Mouse (Mus musculus): ENCODE measurements around the gene Rpp14. TPM values are rescaled to one million over a fixed set of nuclear protein-coding genes. Genes with fewer than 3 reads are reported as not detected.

Gene Rpp14
- total and polyA plus RNA-seq, 3 experiments = 11.2 to 29.7 (median 23.1) TPM

DNA sequence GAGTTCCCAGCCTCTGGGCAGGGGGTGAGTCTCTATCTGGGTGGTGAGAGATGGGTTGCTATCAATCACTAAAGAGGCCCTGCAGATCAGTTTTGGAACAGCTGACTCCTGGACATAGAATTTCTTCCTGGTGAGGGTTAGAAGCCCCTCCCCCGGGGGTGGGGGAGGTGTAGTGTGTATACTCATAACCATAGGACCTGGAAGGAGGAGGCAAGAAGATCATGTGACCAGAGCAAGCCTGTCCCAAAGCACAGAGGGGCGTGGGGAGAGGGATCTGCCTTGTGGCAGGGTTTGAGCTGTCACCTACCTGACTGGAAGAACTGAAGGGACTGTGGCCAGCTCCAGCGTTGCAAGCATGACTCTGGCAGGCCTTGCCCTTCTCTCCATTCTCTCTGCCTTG lies 18.1 kb upstream of the Rpp14 start:
- no peak overlapping the region for H3K27ac ChIP-seq

DNA sequence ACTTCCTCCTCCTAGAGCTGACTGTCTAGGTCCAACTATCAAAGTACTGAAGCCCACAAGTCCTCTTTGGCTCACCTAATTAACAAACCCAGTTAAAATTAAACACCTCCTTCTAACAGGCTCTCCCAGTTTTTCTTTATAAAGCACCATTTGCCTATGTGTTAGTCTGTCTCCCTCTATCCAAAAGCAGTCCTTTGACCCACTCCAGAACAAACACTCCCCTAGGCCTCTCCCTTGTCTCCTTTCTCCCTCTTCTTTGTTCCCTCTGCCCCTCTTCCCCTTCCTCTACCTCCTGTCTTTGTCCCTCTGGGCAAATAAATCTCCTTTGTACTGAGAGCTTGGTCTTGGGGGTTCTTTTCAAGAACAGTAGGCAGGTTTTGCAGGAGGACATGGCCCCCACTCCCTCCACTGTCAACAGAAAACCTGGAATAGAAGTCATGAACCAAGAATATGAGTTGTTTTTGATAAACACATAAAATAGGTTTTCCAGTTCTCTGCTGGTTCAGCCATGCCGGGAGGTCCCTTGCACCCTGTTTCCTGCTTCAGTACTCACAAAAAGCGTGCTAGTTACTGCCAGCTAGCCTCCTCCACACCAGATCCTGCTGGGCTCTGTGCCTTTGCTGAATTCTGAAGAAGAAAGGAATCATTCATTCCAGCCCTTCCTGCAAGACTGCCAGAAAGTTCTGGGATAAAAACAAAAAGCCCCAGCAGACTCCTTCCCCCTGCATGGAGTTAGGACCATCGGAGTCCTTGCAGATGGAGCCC lies 17.4 kb upstream of the Rpp14 start:
- no peak for TF ChIP-seq CTCF (IDR thresholded peaks at IDR 0.05)
- no peak for TF ChIP-seq POLR2A (IDR thresholded peaks at IDR 0.05; ENCODE audit: insufficient read depth, low read depth, low read length)
- no peak for TF ChIP-seq EP300 (IDR thresholded peaks at IDR 0.05; ENCODE audit: insufficient read depth, low read depth, low read length)
- Histone ChIP-seq H3K27ac (peak overlapping the region; percentile 9; the same call in 1 of the 2 replicates), H3K79me2 (replicated peaks; ENCODE audit: control insufficient read depth, insufficient read depth, low read length) (no peaks in the 10 kb centered on the region), H3K27me3 (ENCODE audit: control insufficient read depth, insufficient read depth, low read length) (no peaks in the 10 kb centered on the region), H3K4me1 (ENCODE audit: control insufficient read depth, insufficient read depth, low read length) (peaks cover 2% of the 10 kb centered on the region), H3K9ac (ENCODE audit: low read depth, low read length) (no peak overlapping the region), H3K4me3 (no peak overlapping the region), H3K36me3 (ENCODE audit: control insufficient read depth, insufficient read depth, low read length) (no peaks in the 10 kb centered on the region)
- 36% methylated on average over 3 of the region's 3 CpGs for WGBS
- peak in 1 of 2 experiments; percentile 14 for DNase-seq
- intact Hi-C loops (cut with DNase I) = no loop called here

More for the DNA sequence above, 18.1 kb upstream of the Rpp14 start:
- 34% methylated on average over 3 of the region's 3 CpGs for WGBS
- TF ChIP-seq CTCF (IDR thresholded peaks at IDR 0.05) (no peak), EP300 (IDR thresholded peaks at IDR 0.05; ENCODE audit: insufficient read depth, low read depth, low read length) (no peak), POLR2A (IDR thresholded peaks at IDR 0.05; ENCODE audit: insufficient read depth, low read depth, low read length) (no peak)
- Histone ChIP-seq H3K36me3 (ENCODE audit: control insufficient read depth, insufficient read depth, low read length) (no peaks in the 10 kb centered on the region), H3K4me1 (ENCODE audit: control insufficient read depth, insufficient read depth, low read length) (peaks cover 2% of the 10 kb centered on the region), H3K79me2 (replicated peaks; ENCODE audit: control insufficient read depth, insufficient read depth, low read length) (no peaks in the 10 kb centered on the region), H3K4me3 (no peak overlapping the region), H3K27me3 (ENCODE audit: control insufficient read depth, insufficient read depth, low read length) (no peaks in the 10 kb centered on the region), H3K9ac (ENCODE audit: low read depth, low read length) (no peak overlapping the region)
- intact Hi-C loops (cut with DNase I) = no loop called here
- peak in 1 of 2 experiments; percentile 10 for DNase-seq

DNA sequence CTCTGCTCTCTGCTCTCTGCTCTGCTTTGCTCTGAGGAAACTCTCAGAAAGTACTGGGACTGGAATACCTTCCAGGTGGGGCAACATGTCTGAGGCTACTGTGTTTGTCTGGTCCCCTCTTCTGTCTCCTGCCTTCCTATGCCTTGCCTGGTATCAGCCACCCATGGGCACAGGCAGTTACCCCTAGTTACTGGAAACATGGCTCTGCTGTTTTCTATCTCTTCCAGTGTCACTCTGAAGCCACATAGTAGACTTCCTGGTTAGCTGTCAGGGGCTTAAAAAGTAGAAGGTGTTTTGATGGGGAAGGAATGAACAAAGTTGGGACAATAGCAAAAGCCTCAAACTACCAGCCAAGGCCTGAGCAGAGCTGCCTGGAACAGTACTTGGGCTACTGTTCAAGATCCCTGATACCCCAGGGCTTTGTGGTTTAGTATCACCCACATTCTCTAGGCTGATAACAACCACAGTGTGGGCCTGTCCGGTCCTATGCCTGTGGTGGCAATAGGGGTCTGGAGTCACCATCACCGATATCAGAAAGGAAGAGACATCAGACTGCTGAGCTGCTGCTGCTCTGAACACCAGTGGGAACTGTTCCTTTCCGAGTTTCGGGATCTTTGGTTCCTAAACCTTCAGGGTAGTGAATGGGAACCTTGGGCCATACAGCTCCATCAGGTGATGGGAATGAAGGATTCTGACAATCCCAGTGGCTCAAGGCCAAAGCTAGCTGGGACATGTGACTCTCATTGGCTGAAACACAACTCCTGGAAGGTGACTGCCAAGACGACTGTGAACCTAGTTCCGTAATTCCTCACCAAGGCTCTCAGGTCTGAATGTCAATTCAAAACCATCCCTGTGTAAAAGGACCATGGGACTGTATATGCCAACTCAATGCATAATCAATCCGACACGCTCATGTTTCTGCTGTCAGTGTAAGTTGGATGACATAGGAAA lies 16.1 kb upstream of the Rpp14 start:
- TF ChIP-seq EP300 (IDR thresholded peaks at IDR 0.05; ENCODE audit: insufficient read depth, low read depth, low read length) (no peak), POLR2A (IDR thresholded peaks at IDR 0.05; ENCODE audit: insufficient read depth, low read depth, low read length) (no peak), CTCF (IDR thresholded peaks at IDR 0.05) (no peak)
- H3K79me2 ChIP-seq (replicated peaks; ENCODE audit: control insufficient read depth, insufficient read depth, low read length) = no peaks in the 10 kb centered on the region
- H3K27ac ChIP-seq = no peak overlapping the region
- H3K36me3 ChIP-seq (ENCODE audit: control insufficient read depth, insufficient read depth, low read length) = no peaks in the 10 kb centered on the region
- no peak for DNase-seq
- H3K9ac ChIP-seq (ENCODE audit: low read depth, low read length) = no peak overlapping the region
- no peak overlapping the region for H3K4me3 ChIP-seq
- intact Hi-C loops (cut with DNase I) = no loop called here
- peaks cover 2% of the 10 kb centered on the region for H3K4me1 ChIP-seq (ENCODE audit: control insufficient read depth, insufficient read depth, low read length)
- H3K27me3 ChIP-seq (ENCODE audit: control insufficient read depth, insufficient read depth, low read length) = no peaks in the 10 kb centered on the region
- WGBS = 72% methylated on average over 8 of the region's 8 CpGs

DNA sequence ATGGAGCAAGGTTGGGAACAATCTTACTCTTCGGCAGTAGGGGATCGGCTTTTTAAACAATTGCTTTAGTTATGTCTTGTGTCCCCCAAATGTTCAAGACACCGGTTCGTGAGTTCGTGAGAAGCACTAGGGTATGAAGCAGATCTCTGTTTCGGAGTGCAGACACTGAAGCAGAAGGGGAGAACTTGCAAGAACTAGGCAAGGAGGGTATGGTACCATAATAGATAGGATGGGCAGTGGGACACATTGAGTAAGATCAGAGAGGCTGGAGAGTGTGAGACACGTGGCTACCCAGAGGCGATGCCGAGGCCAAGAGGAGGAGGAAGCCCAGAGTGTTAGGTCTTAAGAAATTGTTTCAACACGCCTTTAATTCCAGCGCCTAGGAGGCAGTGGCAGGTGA lies 551 bp downstream of the Rpp14 start:
- Histone ChIP-seq H3K4me1 (ENCODE audit: control insufficient read depth, insufficient read depth, low read length) (peaks cover 2% of the 10 kb centered on the region), H3K79me2 (replicated peaks; ENCODE audit: control insufficient read depth, insufficient read depth, low read length) (no peaks in the 10 kb centered on the region), H3K9ac (ENCODE audit: low read depth, low read length) (peak overlapping the region; percentile 77), H3K27me3 (ENCODE audit: control insufficient read depth, insufficient read depth, low read length) (no peaks in the 10 kb centered on the region), H3K36me3 (ENCODE audit: control insufficient read depth, insufficient read depth, low read length) (no peaks in the 10 kb centered on the region), H3K27ac (peak overlapping the region; percentile 100), H3K4me3 (peak overlapping the region; percentile 86)
- intact Hi-C loops (cut with DNase I) = loop anchor here (1.0 to 5.0 kb wide), 2 partner anchors 15 to 132 kb away; partner anchors contain the start of gene Kctd6
- under 1% methylated on average over 11 of the region's 11 CpGs for WGBS
- TF ChIP-seq POLR2A (IDR thresholded peaks at IDR 0.05; ENCODE audit: insufficient read depth, low read depth, low read length) (no peak), CTCF (IDR thresholded peaks at IDR 0.05) (no peak), EP300 (IDR thresholded peaks at IDR 0.05; ENCODE audit: insufficient read depth, low read depth, low read length) (no peak)
- peak; percentile 26 to 36 for DNase-seq

DNA sequence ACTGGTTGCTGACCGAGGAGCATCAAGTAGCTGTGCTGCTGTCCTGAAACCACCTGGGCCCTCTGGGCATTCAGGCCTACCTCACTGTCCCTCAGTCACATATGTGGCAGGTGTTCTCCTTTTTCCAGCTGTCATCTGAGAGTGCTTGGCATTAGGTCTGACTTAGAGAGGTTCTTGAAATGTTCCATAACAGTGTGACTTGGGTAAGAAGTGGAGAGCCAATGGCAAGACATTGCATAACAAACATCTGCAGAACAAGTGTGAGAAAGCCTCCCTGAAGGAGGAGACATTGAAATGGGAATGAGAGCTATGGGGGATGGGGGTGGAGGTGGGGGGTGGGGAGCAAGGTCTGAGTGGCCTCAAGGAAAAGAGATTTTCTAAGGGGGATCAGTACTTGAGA lies 2.8 kb downstream of the Rpp14 start:
- no peak overlapping the region for H3K9ac ChIP-seq (ENCODE audit: low read depth, low read length)
- WGBS = 100% methylated on average over 1 of the region's 1 CpGs
- H3K4me3 ChIP-seq = no peak overlapping the region
- intact Hi-C loops (cut with DNase I) = loop anchor here (5.0 kb wide), 1 partner anchor 129 kb away; the partner anchor contains the start of gene Kctd6
- H3K4me1 ChIP-seq (ENCODE audit: control insufficient read depth, insufficient read depth, low read length) = peaks cover 2% of the 10 kb centered on the region
- DNase-seq = no peak
- H3K27ac ChIP-seq = no peak overlapping the region
- H3K27me3 ChIP-seq (ENCODE audit: control insufficient read depth, insufficient read depth, low read length) = no peaks in the 10 kb centered on the region
- TF ChIP-seq POLR2A (IDR thresholded peaks at IDR 0.05; ENCODE audit: insufficient read depth, low read depth, low read length) = no peak
- no peak for TF ChIP-seq EP300 (IDR thresholded peaks at IDR 0.05; ENCODE audit: insufficient read depth, low read depth, low read length)
- no peak for TF ChIP-seq CTCF (IDR thresholded peaks at IDR 0.05)
- H3K79me2 ChIP-seq (replicated peaks; ENCODE audit: control insufficient read depth, insufficient read depth, low read length) = no peaks in the 10 kb centered on the region
- no peaks in the 10 kb centered on the region for H3K36me3 ChIP-seq (ENCODE audit: control insufficient read depth, insufficient read depth, low read length)
